Mouse (Mus musculus) lung, embryonic 15.5 days (tissue): Measurements from ENCODE around the gene Adgrg5. TPM values are rescaled to one million over a fixed set of nuclear protein-coding genes. Genes with fewer than 3 reads are reported as not detected.
A peak's percentile ranks its signal among the peaks of the same experiment; 100 is the strongest.

ENCODE experiments used
- ATAC-seq: fragments of 200-750 bp; cut with Nextera tagmentation; 2 replicates; pipeline ENCODE4 v1.8.0; 2017; ENCODE audit warnings: moderate number of reproducible peaks, borderline replicate concordance; ENCODE audit not compliant: low FRiP score, low TSS enrichment; ENCODE audit errors: extremely low read depth
- H3K27ac ChIP-seq: fragments of 300-500 bp; sonication (generic); 2 replicates; pipeline ENCODE4 v1.5.1; 2015; ENCODE audit warnings: moderate library complexity, mild to moderate bottlenecking, inconsistent platforms
- H3K27me3 ChIP-seq: fragments of 300-500 bp; sonication (generic); 2 replicates; pipeline ENCODE4 v1.6.1; 2015; ENCODE audit warnings: inconsistent platforms
- H3K36me3 ChIP-seq: fragments of 300-500 bp; sonication (generic); 2 replicates; pipeline ENCODE4 v1.6.1; 2015; ENCODE audit warnings: inconsistent platforms
- H3K4me1 ChIP-seq: fragments of 300-500 bp; sonication (generic); 2 replicates; pipeline ENCODE4 v1.6.1; 2015; ENCODE audit warnings: inconsistent platforms
- H3K4me2 ChIP-seq: fragments of 300-500 bp; sonication (generic); 2 replicates; pipeline ENCODE4 v1.6.1; 2015; ENCODE audit warnings: inconsistent platforms, mild to moderate bottlenecking, moderate library complexity
- H3K4me3 ChIP-seq: fragments of 300-500 bp; sonication (generic); 2 replicates; pipeline ENCODE4 v1.5.1; 2015; ENCODE audit warnings: mild to moderate bottlenecking, inconsistent platforms
- H3K9ac ChIP-seq: fragments of 300-500 bp; sonication (generic); 2 replicates; pipeline ENCODE4 v1.6.1; 2015; ENCODE audit warnings: inconsistent platforms
- H3K9me3 ChIP-seq: fragments of 300-500 bp; sonication (generic); 2 replicates; pipeline ENCODE4 v1.6.1; 2016; ENCODE audit warnings: inconsistent platforms
- WGBS: fragments of 180-500 bp; shearing (Covaris S2); methylation state at CpG from one replicate; pipeline ENCODE4 v1.1.7; 2015; 5-methylcytosine and 5-hydroxymethylcytosine counted together
- polyA plus RNA-seq: library from polyadenylated mRNA; unstranded; fragments of >200 nt; fragmentation: Nextera tagmentation; extraction: Ambion mirVana; gene quantifications from 2 replicates; pipeline ENCODE4 v1.2.1, GENCODE M21; 2015

The Adgrg5 gene
- polyA plus RNA-seq: 0.29 and 0.36 TPM in 2 replicates

DNA sequence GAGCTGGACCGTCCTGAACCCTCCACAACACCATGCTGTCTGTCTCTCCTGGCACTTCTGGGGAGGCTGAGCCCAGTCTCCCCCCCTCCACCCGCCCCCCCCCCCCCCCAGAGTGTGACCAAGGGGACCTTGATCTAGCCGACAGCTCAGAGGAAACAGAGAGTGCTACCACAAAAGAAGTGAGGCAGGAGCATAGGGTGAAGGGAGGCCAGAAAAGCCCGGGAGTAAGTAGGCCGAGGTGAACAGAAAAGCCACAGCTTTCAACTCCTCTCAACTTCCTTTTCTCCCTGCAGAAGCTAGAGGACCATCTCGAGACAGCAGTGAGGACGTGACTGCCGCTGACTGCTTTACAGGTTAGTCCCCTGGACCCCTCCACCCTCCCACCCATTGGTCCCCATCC, at the start of gene Adgrg5:
TSS of gene Adgrg5 (plus strand) at position 290 of the 400 bp plus-strand sequence.
- no peak for ATAC-seq
- Histone ChIP-seq H3K9ac (no peak within 1 kb of the TSS), H3K4me3 (no peak within 1 kb of the TSS), H3K27ac (0 out of 2 replicates have a peak within 1 kb of the TSS, but pooled peaks have one; percentile 11), H3K4me1 (peaks cover 7% of the 10 kb centered on the region; the same call in 1 of the 2 replicates), H3K4me2 (no peak within 1 kb of the TSS), H3K27me3 (no peaks in the 10 kb centered on the region), H3K36me3 (no peaks in the 10 kb centered on the region), H3K9me3 (no peaks in the 10 kb centered on the region)
- WGBS: 41% methylated on average over 8 of the region's 8 CpGs

GRCm38 (mm10) chr8:94874358-94874757, 49.1 kb upstream of the Adgrg5 start:
- no peak for ATAC-seq
- Histone ChIP-seq H3K9me3 (no peaks in the 10 kb centered on the region), H3K4me2 (peak overlapping the region; percentile 91), H3K4me1 (peaks cover 57% of the 10 kb centered on the region), H3K36me3 (no peaks in the 10 kb centered on the region), H3K27ac (no peak overlapping the region), H3K4me3 (peak overlapping the region; percentile 68), H3K27me3 (no peaks in the 10 kb centered on the region), H3K9ac (0 out of 2 replicates have a peak overlapping the region, but pooled peaks have one; percentile 75)
- 11% methylated on average over 6 of the region's 6 CpGs for WGBS

DNA sequence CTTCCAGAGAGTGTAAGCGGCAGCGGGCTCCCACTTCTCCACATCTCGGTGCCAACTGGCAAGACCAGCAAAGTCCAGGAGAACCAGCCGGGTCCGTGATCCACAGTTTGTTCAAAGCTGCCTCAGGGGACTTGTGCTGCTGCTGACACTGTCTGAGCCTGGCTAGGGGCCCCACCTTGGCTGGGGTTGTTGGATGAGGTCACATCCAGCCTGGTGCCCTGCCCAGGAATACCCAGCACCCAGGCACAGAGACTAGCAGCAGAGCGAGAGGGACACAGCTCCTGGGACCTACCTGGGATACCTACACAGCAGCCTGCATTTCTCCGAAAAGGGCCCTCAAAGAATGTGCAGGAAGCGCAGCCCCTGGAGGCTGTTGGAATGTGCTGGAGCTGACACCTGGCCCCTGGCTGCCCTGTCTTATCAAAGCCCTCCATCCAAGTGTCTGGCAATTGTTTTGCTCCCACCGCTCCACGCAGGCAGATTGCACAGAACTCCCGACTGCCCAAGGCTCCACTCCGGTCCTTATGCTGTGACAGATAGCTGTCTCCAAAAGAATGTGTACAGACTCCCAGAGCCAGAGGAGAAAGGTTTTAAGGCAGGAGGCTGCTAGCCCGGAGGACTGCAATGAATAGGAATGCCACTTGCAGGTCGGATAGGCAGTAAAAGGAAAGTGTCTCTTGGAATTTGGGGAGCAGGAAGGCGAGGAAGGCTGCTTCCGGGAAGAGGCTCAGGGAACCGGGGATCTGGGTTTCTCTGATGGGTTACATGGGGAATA, 48.2 kb upstream of the Adgrg5 start:
- Histone ChIP-seq H3K36me3 (no peaks in the 10 kb centered on the region), H3K4me3 (peak overlapping the region; percentile 68), H3K9me3 (no peaks in the 10 kb centered on the region), H3K27me3 (no peaks in the 10 kb centered on the region), H3K4me1 (peaks cover 48% of the 10 kb centered on the region), H3K27ac (peak overlapping the region; percentile 80), H3K9ac (peak overlapping the region; percentile 75), H3K4me2 (peak overlapping the region; percentile 91)
- no peak for ATAC-seq
- 14% methylated on average over 17 of the region's 17 CpGs for WGBS

DNA sequence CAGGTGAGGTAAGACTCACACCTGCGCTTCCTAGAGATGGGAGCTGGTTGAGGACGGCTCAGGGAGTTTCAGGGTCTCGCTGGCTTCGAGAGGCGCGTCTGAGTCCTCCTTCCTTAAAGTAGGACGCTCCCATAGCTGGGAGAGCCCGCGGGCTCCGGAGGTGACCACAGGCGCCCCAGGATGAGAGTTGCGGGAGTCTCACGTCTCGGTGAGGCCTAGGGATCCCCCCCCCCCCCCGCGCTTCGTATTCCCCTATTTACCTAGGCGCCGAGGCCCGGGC, 47.7 kb upstream of the Adgrg5 start:
- H3K4me3 ChIP-seq: peak overlapping the region; percentile 68
- no peaks in the 10 kb centered on the region for H3K9me3 ChIP-seq
- H3K27me3 ChIP-seq: no peaks in the 10 kb centered on the region
- peak overlapping the region; percentile 75 for H3K9ac ChIP-seq
- 0 out of 2 replicates have a peak, but pooled peaks have one; percentile 4 for ATAC-seq
- no peaks in the 10 kb centered on the region for H3K36me3 ChIP-seq
- 0% methylated on average over 17 of the region's 20 CpGs for WGBS
- peak overlapping the region; percentile 80 for H3K27ac ChIP-seq
- peaks cover 43% of the 10 kb centered on the region for H3K4me1 ChIP-seq
- H3K4me2 ChIP-seq: peak overlapping the region; percentile 91

- Histone ChIP-seq H3K9me3 (no peaks in the 10 kb centered on the region), H3K9ac (peak within 1 kb of the TSS; percentile 75), H3K4me3 (peak within 1 kb of the TSS; percentile 68), H3K4me2 (peak within 1 kb of the TSS; percentile 91), H3K36me3 (no peaks in the 10 kb centered on the region), H3K4me1 (peaks cover 39% of the 10 kb centered on the region), H3K27ac (peak within 1 kb of the TSS; percentile 80), H3K27me3 (no peaks in the 10 kb centered on the region)
- WGBS: under 1% methylated on average over 26 of the region's 37 CpGs
- ATAC-seq: peak; percentile 84
These were observed 47.2 kb upstream of the Adgrg5 start, which contains the start of gene Dok4 for GRCm38 (mm10) chr8:94876197-94876730. Gene Dok4 (minus strand): TSS chr8:94876330.

- peaks cover 33% of the 10 kb centered on the region for H3K4me1 ChIP-seq
- WGBS: 28% methylated on average over 3 of the region's 3 CpGs
- no peak overlapping the region for H3K9ac ChIP-seq
- no peak for ATAC-seq
- no peaks in the 10 kb centered on the region for H3K27me3 ChIP-seq
- H3K36me3 ChIP-seq: no peaks in the 10 kb centered on the region
- H3K4me2 ChIP-seq: peak overlapping the region; percentile 91
- H3K9me3 ChIP-seq: no peaks in the 10 kb centered on the region
- H3K27ac ChIP-seq: peak overlapping the region; percentile 74
- no peak overlapping the region for H3K4me3 ChIP-seq
These were observed 46.7 kb upstream of the Adgrg5 start for GRCm38 (mm10) chr8:94876820-94877219.

DNA sequence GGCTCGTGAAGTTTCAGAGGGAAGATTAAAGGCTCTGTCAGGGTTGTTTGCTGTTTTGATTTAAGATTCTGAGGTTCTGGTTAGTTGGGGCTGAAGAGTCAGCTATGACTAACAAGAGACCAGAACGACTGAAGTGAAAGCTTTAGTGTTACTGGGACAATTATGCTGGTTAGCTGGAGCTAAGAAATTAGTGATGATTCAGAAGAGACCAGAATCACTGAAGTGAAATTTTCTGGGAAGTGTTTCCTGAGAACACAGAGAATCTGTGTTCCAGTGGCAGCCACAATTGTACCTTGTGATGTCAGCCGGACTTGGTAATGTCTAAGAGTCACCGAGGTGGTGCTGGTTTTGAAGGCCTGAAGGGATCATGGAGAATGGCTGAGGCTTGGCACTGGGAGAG, 42.8 kb upstream of the Adgrg5 start:
- 66% methylated on average over 4 of the region's 4 CpGs for WGBS
- no peaks in the 10 kb centered on the region for H3K9me3 ChIP-seq
- no peak for ATAC-seq

GRCm38 (mm10) chr8:94888383-94889036, 35.0 kb upstream of the Adgrg5 start:
- Histone ChIP-seq H3K27ac (no peak overlapping the region), H3K4me1 (no peaks in the 10 kb centered on the region), H3K9me3 (no peaks in the 10 kb centered on the region), H3K4me3 (no peak overlapping the region), H3K9ac (no peak overlapping the region), H3K27me3 (no peaks in the 10 kb centered on the region), H3K4me2 (peak overlapping the region; percentile 31; the same call in 1 of the 2 replicates), H3K36me3 (no peaks in the 10 kb centered on the region)
- WGBS: 35% methylated on average over 14 of the region's 14 CpGs
- ATAC-seq: no peak

More for the DNA sequence above, 42.8 kb upstream of the Adgrg5 start:
- Histone ChIP-seq H3K36me3 (no peaks in the 10 kb centered on the region), H3K9ac (no peak overlapping the region), H3K4me1 (peaks cover 8% of the 10 kb centered on the region), H3K27me3 (no peaks in the 10 kb centered on the region), H3K27ac (no peak overlapping the region), H3K4me3 (no peak overlapping the region), H3K4me2 (no peak overlapping the region)

DNA sequence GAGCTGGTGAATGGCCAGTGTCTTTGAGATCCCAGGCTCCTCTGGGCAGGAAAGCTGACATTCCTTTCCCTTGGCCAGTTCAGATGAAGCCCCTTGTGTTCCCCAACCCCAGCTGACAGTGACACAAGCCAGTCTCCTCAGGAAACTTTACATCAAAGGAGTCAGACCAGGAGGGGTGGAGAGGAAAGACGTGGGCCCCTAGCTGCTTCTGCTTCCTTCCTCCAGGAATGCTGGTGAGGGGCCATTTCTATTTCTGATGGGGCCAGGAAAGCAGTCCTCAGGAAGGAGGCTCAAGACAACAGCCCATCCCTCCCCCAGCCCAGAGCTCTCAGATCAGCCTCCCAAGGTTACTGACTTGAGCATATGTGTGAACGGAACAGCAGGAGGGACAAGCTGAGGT, 30.6 kb upstream of the Adgrg5 start:
- Histone ChIP-seq H3K27ac (peak overlapping the region; percentile 70), H3K9ac (no peak overlapping the region), H3K9me3 (no peaks in the 10 kb centered on the region), H3K27me3 (no peaks in the 10 kb centered on the region), H3K36me3 (no peaks in the 10 kb centered on the region), H3K4me1 (no peaks in the 10 kb centered on the region), H3K4me3 (no peak overlapping the region), H3K4me2 (no peak overlapping the region)
- peak; percentile 46 for ATAC-seq
- 20% methylated on average over 2 of the region's 2 CpGs for WGBS

GRCm38 (mm10) chr8:94899262-94899661, 24.2 kb upstream of the Adgrg5 start:
- peak; percentile 72; the same call in 1 of the 2 replicates for ATAC-seq
- Histone ChIP-seq H3K4me1 (peaks cover 28% of the 10 kb centered on the region), H3K9ac (no peak overlapping the region), H3K4me2 (peak overlapping the region; percentile 50), H3K4me3 (peak overlapping the region; percentile 20; the same call in 1 of the 2 replicates), H3K27me3 (no peaks in the 10 kb centered on the region), H3K27ac (no peak overlapping the region), H3K9me3 (no peaks in the 10 kb centered on the region), H3K36me3 (peaks cover 14% of the 10 kb centered on the region)
- WGBS: 13% methylated on average over 11 of the region's 11 CpGs

DNA sequence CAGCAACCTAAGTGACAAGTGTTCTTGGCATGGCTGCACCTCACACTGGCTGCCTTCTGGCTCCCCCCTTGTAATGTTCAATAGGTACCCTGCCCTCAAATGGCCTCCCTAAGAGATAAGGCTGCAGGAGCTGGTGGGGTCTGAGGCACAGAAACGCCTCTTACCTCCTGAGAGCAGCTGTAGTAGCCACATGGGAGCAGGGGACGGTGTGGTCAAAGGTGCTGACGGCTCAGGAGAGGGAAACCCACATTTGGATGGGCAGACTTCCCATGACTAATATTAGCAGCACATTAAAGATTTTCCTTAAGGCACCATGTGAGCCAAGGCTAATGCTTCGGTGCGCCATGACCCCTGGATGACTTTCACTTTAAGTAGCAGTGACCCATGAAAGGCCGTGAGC, 22.9 kb upstream of the Adgrg5 start:
- no peak overlapping the region for H3K9ac ChIP-seq
- H3K27ac ChIP-seq: peak overlapping the region; percentile 74
- H3K27me3 ChIP-seq: no peaks in the 10 kb centered on the region
- peaks cover 16% of the 10 kb centered on the region for H3K36me3 ChIP-seq
- ATAC-seq: no peak
- H3K4me3 ChIP-seq: no peak overlapping the region
- no peak overlapping the region for H3K4me2 ChIP-seq
- 11% methylated on average over 6 of the region's 6 CpGs for WGBS
- no peaks in the 10 kb centered on the region for H3K9me3 ChIP-seq
- H3K4me1 ChIP-seq: peaks cover 41% of the 10 kb centered on the region

- H3K36me3 ChIP-seq: peaks cover 20% of the 10 kb centered on the region
- H3K9me3 ChIP-seq: no peaks in the 10 kb centered on the region
- 14% methylated on average over 5 of the region's 5 CpGs for WGBS
- H3K4me1 ChIP-seq: peaks cover 45% of the 10 kb centered on the region
- no peak overlapping the region for H3K4me3 ChIP-seq
- H3K9ac ChIP-seq: no peak overlapping the region; the same call in 1 of the 2 replicates
- ATAC-seq: no peak
- H3K27me3 ChIP-seq: no peaks in the 10 kb centered on the region
- H3K4me2 ChIP-seq: no peak overlapping the region
- H3K27ac ChIP-seq: peak overlapping the region; percentile 74
These were observed 22.5 kb upstream of the Adgrg5 start for GRCm38 (mm10) chr8:94901031-94901430.
